Mouse (Mus musculus): ENCODE results near the gene Intu. TPM values are rescaled to one million over a fixed set of nuclear protein-coding genes. Genes with fewer than 3 reads are reported as not detected.

The Intu gene
- polyA plus RNA-seq, 1 experiment from 2014 or later: 7.2 TPM

Small RNA genes lying within 50 kb of the gene (microRNA-seq; reads per million reads assigned to microRNA genes)
- gene Gm23810: not detected

Other genes starting within 250 kb of the Intu start
- 0.17 TPM in 1 of 2 replicates, not detected in the other for gene Slc25a31, start 177.6 kb downstream of the Intu start, polyA plus RNA-seq (2016; fragmentation: Nextera tagmentation; extraction: Ambion mirVana)
- gene Hspa4l, start 213.2 kb downstream of the Intu start, polyA plus RNA-seq (2016; fragmentation: Nextera tagmentation; extraction: Ambion mirVana): 58.6 and 64.7 TPM in 2 replicates